Mouse (Mus musculus) neural tube, embryonic 15.5 days (tissue): ENCODE measurements at regions not wholly inside any gene's neighbourhood (a gene's known extent, or its start where the extent isn't known, plus 50 kb on each side); places are given as distances from the start of the nearest gene placed in this dataset.

Experiments used
- ATAC-seq: fragments of 200-750 bp; cut with Nextera tagmentation; 2 replicates; pipeline ENCODE4 v1.8.0; 2017; ENCODE audit warnings: mild to moderate bottlenecking, moderate TSS enrichment, moderate library complexity; ENCODE audit not compliant: low FRiP score
- H3K27ac ChIP-seq: fragments of 300-500 bp; sonication (generic); replicated peaks from 2 replicates; pipeline ENCODE4 v1.5.1; 2015; ENCODE audit warnings: mild to moderate bottlenecking, inconsistent platforms
- H3K27me3 ChIP-seq: fragments of 300-500 bp; sonication (generic); replicated peaks from 2 replicates; pipeline ENCODE4 v1.6.1; 2015; ENCODE audit warnings: inconsistent platforms
- H3K36me3 ChIP-seq: fragments of 300-500 bp; sonication (generic); 2 replicates; pipeline ENCODE4 v1.6.1; 2015; ENCODE audit warnings: inconsistent platforms
- H3K4me1 ChIP-seq: fragments of 300-500 bp; sonication (generic); 2 replicates; pipeline ENCODE4 v1.6.1; 2015; ENCODE audit warnings: inconsistent platforms
- H3K4me2 ChIP-seq: fragments of 300-500 bp; sonication (generic); 2 replicates; pipeline ENCODE4 v1.6.1; 2015; ENCODE audit warnings: inconsistent platforms, mild to moderate bottlenecking, moderate library complexity
- H3K4me3 ChIP-seq: fragments of 300-500 bp; sonication (generic); replicated peaks from 2 replicates; pipeline ENCODE4 v1.5.1; 2015; ENCODE audit warnings: mild to moderate bottlenecking, inconsistent platforms
- H3K9ac ChIP-seq: fragments of 300-500 bp; sonication (generic); replicated peaks from 2 replicates; pipeline ENCODE4 v1.6.1; 2015; ENCODE audit warnings: mild to moderate bottlenecking, inconsistent platforms
- H3K9me3 ChIP-seq: fragments of 300-500 bp; sonication (generic); replicated peaks from 2 replicates; pipeline ENCODE4 v1.6.1; 2016; ENCODE audit warnings: inconsistent platforms
- WGBS: fragments of 180-500 bp; shearing (Covaris S2); methylation state at CpG from one replicate; pipeline ENCODE4 v1.1.7; 2015; ENCODE audit warnings: mixed read lengths; 5-methylcytosine and 5-hydroxymethylcytosine counted together

- 79% methylated on average over 2 of the region's 2 CpGs for WGBS
- no peaks in the 10 kb centered on the region for H3K36me3 ChIP-seq
- H3K4me1 ChIP-seq = peaks cover 20% of the 10 kb centered on the region
- H3K27me3 ChIP-seq = no peaks in the 10 kb centered on the region
- no peak overlapping the region for H3K27ac ChIP-seq
- no peaks in the 10 kb centered on the region for H3K9me3 ChIP-seq
- H3K4me3 ChIP-seq = no peak overlapping the region
- ATAC-seq = no peak
- no peak overlapping the region for H3K4me2 ChIP-seq
- no peak overlapping the region for H3K9ac ChIP-seq
Measured at GRCm38 (mm10) chr8:126675153-126675552, 81.4 kb upstream of the Irf2bp2 start.

- H3K27me3 ChIP-seq = no peaks in the 10 kb centered on the region
- H3K4me2 ChIP-seq = no peak overlapping the region
- H3K4me3 ChIP-seq = no peak overlapping the region
- WGBS = 70% methylated on average over 9 of the region's 9 CpGs
- no peak overlapping the region for H3K27ac ChIP-seq
- no peak for ATAC-seq
- no peaks in the 10 kb centered on the region for H3K9me3 ChIP-seq
- H3K9ac ChIP-seq = no peak overlapping the region
- H3K4me1 ChIP-seq = peaks cover 23% of the 10 kb centered on the region
- no peaks in the 10 kb centered on the region for H3K36me3 ChIP-seq
Measured at GRCm38 (mm10) chr8:126673038-126673740, 79.4 kb upstream of the Irf2bp2 start.

GRCm38 (mm10) chr8:126671594-126671993 lies 77.8 kb upstream of the Irf2bp2 start:
- no peak overlapping the region for H3K27ac ChIP-seq
- no peak for ATAC-seq
- 92% methylated on average over 11 of the region's 11 CpGs for WGBS
- H3K9ac ChIP-seq = no peak overlapping the region
- H3K36me3 ChIP-seq = no peaks in the 10 kb centered on the region
- peaks cover 30% of the 10 kb centered on the region for H3K4me1 ChIP-seq
- H3K4me3 ChIP-seq = no peak overlapping the region
- no peaks in the 10 kb centered on the region for H3K27me3 ChIP-seq
- no peak overlapping the region for H3K4me2 ChIP-seq
- H3K9me3 ChIP-seq = no peaks in the 10 kb centered on the region

DNA sequence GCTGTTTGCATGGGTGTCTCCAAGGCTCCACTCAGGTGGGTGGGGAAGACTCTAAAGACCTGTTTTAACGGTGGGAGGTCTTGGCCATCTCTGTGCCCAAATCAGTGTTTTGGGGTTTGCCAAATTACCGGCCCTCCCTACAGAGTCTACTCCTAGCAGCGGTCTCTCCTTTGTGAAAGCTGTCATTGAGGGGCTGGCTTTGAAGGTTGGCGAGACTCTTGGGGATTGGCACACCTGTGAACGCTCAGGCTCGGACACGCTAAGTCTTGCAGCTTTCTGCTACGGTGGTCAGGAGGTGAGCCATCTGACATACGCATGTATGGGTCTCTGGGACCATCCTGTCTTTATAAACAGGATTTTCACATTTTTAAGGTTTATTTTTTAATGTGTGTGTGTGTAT lies 76.1 kb upstream of the Irf2bp2 start:
- no peak for ATAC-seq
- H3K9me3 ChIP-seq = no peaks in the 10 kb centered on the region
- 82% methylated on average over 9 of the region's 9 CpGs for WGBS
- H3K27me3 ChIP-seq = no peaks in the 10 kb centered on the region
- H3K4me3 ChIP-seq = no peak overlapping the region
- H3K9ac ChIP-seq = no peak overlapping the region
- H3K36me3 ChIP-seq = no peaks in the 10 kb centered on the region
- H3K27ac ChIP-seq = no peak overlapping the region
- peaks cover 46% of the 10 kb centered on the region for H3K4me1 ChIP-seq
- no peak overlapping the region for H3K4me2 ChIP-seq

DNA sequence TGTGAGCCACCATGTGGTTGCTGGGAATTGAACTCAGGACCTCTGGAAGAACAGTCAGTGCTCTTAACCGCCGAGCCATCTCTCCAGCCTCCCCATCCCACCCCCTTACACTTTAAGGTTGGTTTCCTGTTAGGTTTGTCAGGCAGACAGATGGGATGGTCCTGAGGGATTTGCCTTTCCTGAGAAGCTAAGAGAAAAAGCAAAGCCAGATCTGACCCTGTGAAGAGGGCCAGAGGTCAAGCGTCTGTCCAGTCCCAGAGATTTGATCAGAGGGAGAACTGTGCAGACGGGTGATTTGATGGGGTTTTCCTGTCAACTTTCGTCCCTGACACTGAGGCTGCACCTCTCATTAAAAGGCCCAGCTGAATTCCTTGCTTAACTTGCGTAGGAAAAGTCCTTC lies 75.4 kb upstream of the Irf2bp2 start:
- ATAC-seq = no peak
- peak overlapping the region; percentile 95 for H3K27ac ChIP-seq

GRCm38 (mm10) chr8:126668657-126669025 lies 74.9 kb upstream of the Irf2bp2 start:
- no peak overlapping the region for H3K9ac ChIP-seq

More for the DNA sequence above, 75.4 kb upstream of the Irf2bp2 start:
- Histone ChIP-seq H3K4me2 (no peak overlapping the region), H3K4me1 (peaks cover 54% of the 10 kb centered on the region), H3K36me3 (no peaks in the 10 kb centered on the region), H3K9me3 (no peaks in the 10 kb centered on the region), H3K27me3 (no peaks in the 10 kb centered on the region), H3K9ac (no peak overlapping the region), H3K4me3 (no peak overlapping the region)
- 78% methylated on average over 6 of the region's 6 CpGs for WGBS

GRCm38 (mm10) chr8:126667721-126668656 lies 74.2 kb upstream of the Irf2bp2 start:
- peak overlapping the region; percentile 20; the same call in 1 of the 2 replicates for H3K9ac ChIP-seq
- H3K4me3 ChIP-seq = no peak overlapping the region
- no peaks in the 10 kb centered on the region for H3K9me3 ChIP-seq
- 40% methylated on average over 16 of the region's 16 CpGs for WGBS
- ATAC-seq = peak; percentile 21; the same call in 1 of the 2 replicates
- H3K4me1 ChIP-seq = peaks cover 66% of the 10 kb centered on the region
- no peaks in the 10 kb centered on the region for H3K36me3 ChIP-seq
- no peak overlapping the region for H3K4me2 ChIP-seq
- H3K27ac ChIP-seq = peak overlapping the region; percentile 95
- H3K27me3 ChIP-seq = no peaks in the 10 kb centered on the region

More at GRCm38 (mm10) chr8:126668657-126669025, 74.9 kb upstream of the Irf2bp2 start:
- Histone ChIP-seq H3K4me2 (no peak overlapping the region), H3K27ac (peak overlapping the region; percentile 95), H3K4me1 (peaks cover 59% of the 10 kb centered on the region), H3K4me3 (no peak overlapping the region), H3K9me3 (no peaks in the 10 kb centered on the region), H3K36me3 (no peaks in the 10 kb centered on the region), H3K27me3 (no peaks in the 10 kb centered on the region)
- WGBS = 62% methylated on average over 5 of the region's 5 CpGs
- ATAC-seq = no peak

GRCm38 (mm10) chr8:126667086-126667720 lies 73.4 kb upstream of the Irf2bp2 start:
- H3K4me2 ChIP-seq = peak overlapping the region; percentile 38
- H3K4me1 ChIP-seq = peaks cover 74% of the 10 kb centered on the region
- no peak overlapping the region for H3K9ac ChIP-seq
- no peaks in the 10 kb centered on the region for H3K36me3 ChIP-seq
- no peak for ATAC-seq
- no peaks in the 10 kb centered on the region for H3K9me3 ChIP-seq
- peak overlapping the region; percentile 95 for H3K27ac ChIP-seq
- 32% methylated on average over 12 of the region's 12 CpGs for WGBS
- H3K27me3 ChIP-seq = no peaks in the 10 kb centered on the region
- H3K4me3 ChIP-seq = no peak overlapping the region

- no peak overlapping the region for H3K4me3 ChIP-seq
- H3K27me3 ChIP-seq = no peaks in the 10 kb centered on the region
- H3K9ac ChIP-seq = peak overlapping the region; percentile 34; the same call in 1 of the 2 replicates
- peaks cover 80% of the 10 kb centered on the region for H3K4me1 ChIP-seq
- peak overlapping the region; percentile 38 for H3K4me2 ChIP-seq
- WGBS = 0% methylated on average over 15 of the region's 15 CpGs
- H3K27ac ChIP-seq = peak overlapping the region; percentile 95
- H3K9me3 ChIP-seq = no peaks in the 10 kb centered on the region
- no peaks in the 10 kb centered on the region for H3K36me3 ChIP-seq
- ATAC-seq = peak; percentile 83
Measured at GRCm38 (mm10) chr8:126666327-126667085, 72.7 kb upstream of the Irf2bp2 start.

GRCm38 (mm10) chr8:126665581-126666241 lies 71.9 kb upstream of the Irf2bp2 start:
- peak overlapping the region; percentile 95 for H3K27ac ChIP-seq
- 0 out of 2 replicates have a peak, but pooled peaks have one; percentile 0 for ATAC-seq
- H3K27me3 ChIP-seq = no peaks in the 10 kb centered on the region
- peaks cover 88% of the 10 kb centered on the region for H3K4me1 ChIP-seq
- no peaks in the 10 kb centered on the region for H3K9me3 ChIP-seq
- H3K4me2 ChIP-seq = peak overlapping the region; percentile 38
- WGBS = 7% methylated on average over 18 of the region's 18 CpGs
- H3K36me3 ChIP-seq = no peaks in the 10 kb centered on the region
- peak overlapping the region; percentile 34 for H3K9ac ChIP-seq
- H3K4me3 ChIP-seq = no peak overlapping the region
